Mouse (Mus musculus) liver, adult 2 months (tissue): ENCODE data around the gene Mrps11.

Source experiments
- CTCF ChIP-seq: fragments of 200-500 bp; IDR thresholded peaks from 2 replicates; pipeline ENCODE4 v1.5.1; 2011; ENCODE audit warnings: low read depth, low read length, control low read depth
- POLR2A ChIP-seq: fragments of 200-500 bp; IDR thresholded peaks from 2 replicates; pipeline ENCODE4 v1.6.1; 2011; ENCODE audit warnings: low read length, control low read depth; ENCODE audit not compliant: insufficient read depth; ENCODE audit errors: extremely low read depth

GRCm38 (mm10) chr7:78737196-78737595, 45.7 kb upstream of the Mrps11 start:
- no peak for TF ChIP-seq CTCF
- TF ChIP-seq POLR2A: no peak
